Mouse (Mus musculus) neutrophil, adult 59 days (primary cell): Measurements from ENCODE around the gene Fam98c. TPM values are rescaled to one million over a fixed set of nuclear protein-coding genes. Genes with fewer than 3 reads are reported as not detected.

Source experiments
- total RNA-seq, 2 experiments: library from RNA; stranded (reverse); gene quantifications; 1 replicate in 1 of 2; 2 replicates in 1 of 2; pipeline ENCODE4 v1.2.4; 2023

The Fam98c gene
- 10 to 100 TPM; 14.3 to 19.2 TPM for total RNA-seq

GRCm38 (mm10) chr7:29155838-29156782, at the start of gene Fam98c:
TSS of gene Fam98c (minus strand) at chr7:29156234.

GRCm38 (mm10) chr7:29180077-29180853, 24.2 kb upstream of the Fam98c start, which contains the start of gene Psmd8:
TSS of gene Psmd8 (minus strand) at chr7:29180701.

GRCm38 (mm10) chr7:29170066-29170754, 14.2 kb upstream of the Fam98c start, which contains the start of the genes Ggn and Spred3:
TSS of gene Ggn (plus strand) at chr7:29170210.
TSS of gene Spred3 (minus strand) at chr7:29170411.

GRCm38 (mm10) chr7:29134693-29135386, 21.2 kb downstream of the Fam98c start, which contains the start of gene Rasgrp4:
TSS of gene Rasgrp4 (plus strand) at chr7:29134851.

GRCm38 (mm10) chr7:29124970-29125369, 31.1 kb downstream of the Fam98c start, which contains the start of gene Ryr1:
TSS of gene Ryr1 (minus strand) at chr7:29125179.

Other genes starting within 250 kb of the Fam98c start
- gene Actn4, start 193.9 kb downstream of the Fam98c start, total RNA-seq = 100 to 1,000 TPM; 113 to 116 TPM
- gene Eif3k, start 174.4 kb downstream of the Fam98c start, total RNA-seq = 100 to 1,000 TPM; 178 to 190 TPM
- gene Map4k1, start 174.2 kb downstream of the Fam98c start, total RNA-seq = 10 to 100 TPM; 33.6 to 51.4 TPM
- under 1 TPM; 0.09 to 0.18 TPM for gene Ryr1, start 31.1 kb downstream of the Fam98c start, total RNA-seq
- 100 to 1,000 TPM; 301 to 302 TPM for gene Rasgrp4, start 21.4 kb downstream of the Fam98c start, total RNA-seq
- under 1 TPM; 0.37 to 0.40 TPM for gene Ggn, start 14.0 kb upstream of the Fam98c start, total RNA-seq
- 1 to 10 TPM; 1.6 to 2.1 TPM for gene Spred3, start 14.2 kb upstream of the Fam98c start, total RNA-seq
- gene Psmd8, start 24.5 kb upstream of the Fam98c start, total RNA-seq = 100 to 1,000 TPM; 160 to 185 TPM
- gene Catsperg1, start 57.8 kb upstream of the Fam98c start, total RNA-seq = 1 to 10 TPM; 1.7 to 2.5 TPM
- gene Kcnk6, start 76.3 kb upstream of the Fam98c start, total RNA-seq = 1 to 10 TPM; 7.3 to 7.5 TPM
- 10 to 100 TPM; 17.8 to 19.2 TPM for gene Yif1b, start 82.1 kb upstream of the Fam98c start, total RNA-seq
- not detected for gene 2200002D01Rik, start 92.2 kb upstream of the Fam98c start, total RNA-seq
- 10 to 100 TPM; 18.2 to 22.9 TPM for gene Spint2, start 125.7 kb upstream of the Fam98c start, total RNA-seq
- gene Ppp1r14a, start 133.1 kb upstream of the Fam98c start, total RNA-seq = not detected
- gene Dpf1, start 147.7 kb upstream of the Fam98c start, total RNA-seq = not detected